Mouse (Mus musculus) C2C12 (cell line): ENCODE results near the gene Pkdcc. TPM values are rescaled to one million over a fixed set of nuclear protein-coding genes. Genes with fewer than 3 reads are reported as not detected.

Experiments used
- H3K27me3 ChIP-seq: one replicate; pipeline ENCODE4 v1.6.1; 2011; ENCODE audit not compliant: control insufficient read depth, insufficient read depth, insufficient read length
- H3K36me3 ChIP-seq: one replicate; pipeline ENCODE4 v1.6.1; 2011; ENCODE audit not compliant: control insufficient read depth, insufficient read depth
- H3K4me3 ChIP-seq: one replicate; pipeline ENCODE4 v1.5.1; 2011; ENCODE audit warnings: mild to moderate bottlenecking, control low read depth; ENCODE audit not compliant: poor library complexity, insufficient read depth, severe bottlenecking
- H3K79me2 ChIP-seq: one replicate; pipeline ENCODE4 v1.6.1; 2011; ENCODE audit not compliant: control insufficient read depth, insufficient read depth
- H3K79me3 ChIP-seq: one replicate; pipeline ENCODE4 v1.6.1; 2011; ENCODE audit warnings: low read depth, control low read depth
- H3ac ChIP-seq: one replicate; pipeline ENCODE3; 2011; ENCODE audit warnings: low read depth; ENCODE audit not compliant: control insufficient read depth, insufficient read length
- CEBPB ChIP-seq: IDR thresholded peaks from one replicate; pipeline ENCODE4 v1.6.1; 2011; ENCODE audit warnings: low read depth, mild to moderate bottlenecking, control low read depth, moderate library complexity
- CTCF ChIP-seq: IDR thresholded peaks from one replicate; pipeline ENCODE4 v1.5.1; 2011; ENCODE audit not compliant: control insufficient read depth, insufficient read depth, insufficient read length
- FOSL1 ChIP-seq: IDR thresholded peaks from one replicate; pipeline ENCODE4 v1.8.0; 2011; ENCODE audit warnings: mild to moderate bottlenecking, low read length; ENCODE audit not compliant: poor library complexity, insufficient read depth, severe bottlenecking
- MAX ChIP-seq: IDR thresholded peaks from one replicate; pipeline ENCODE4 v1.6.1; 2011; ENCODE audit warnings: mild to moderate bottlenecking, control low read depth
- MYOD1 ChIP-seq: IDR thresholded peaks from one replicate; pipeline ENCODE4 v1.6.1; 2011; ENCODE audit warnings: low read depth; ENCODE audit not compliant: control insufficient read depth, insufficient read length
- MYOG ChIP-seq: IDR thresholded peaks from one replicate; pipeline ENCODE4 v1.6.1; 2011; ENCODE audit not compliant: control insufficient read depth, insufficient read length; ENCODE audit errors: extremely low read depth
- USF1 ChIP-seq: IDR thresholded peaks from one replicate; pipeline ENCODE4 v1.6.1; 2011; ENCODE audit warnings: low read depth, mild to moderate bottlenecking, control low read depth, moderate library complexity
- polyA plus RNA-seq: library from polyadenylated mRNA; unstranded; fragments of >200 nt; fragmentation: generic; extraction: Trizol; gene quantifications from one replicate; pipeline ENCODE4 v1.2.1, GENCODE M21; 2012; ENCODE audit warnings: missing spikeins

Gene Pkdcc
- polyA plus RNA-seq, 1 experiment: 4.6 TPM

DNA sequence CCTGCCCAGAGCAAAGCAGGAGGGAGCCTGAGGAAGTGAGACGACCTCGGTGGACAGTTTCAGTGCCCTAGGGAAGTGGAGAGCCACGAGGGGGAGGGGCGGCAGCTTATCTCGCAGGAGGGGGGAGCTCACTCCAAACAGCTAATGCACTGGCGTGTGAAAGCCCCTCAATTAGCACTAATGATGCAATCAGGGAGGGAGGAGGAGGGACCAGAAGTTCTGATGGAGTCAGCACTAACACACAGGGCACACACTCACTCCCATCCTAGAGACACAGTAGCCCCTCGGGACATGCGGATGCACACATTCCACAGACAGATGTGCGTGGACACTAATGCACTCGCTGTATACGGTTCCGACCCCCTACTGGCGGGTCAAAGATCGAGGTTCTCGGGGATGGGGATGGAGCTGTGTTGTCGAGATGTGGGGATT lies 915 bp upstream of the Pkdcc start:
- Histone ChIP-seq H3K79me3 (no peaks in the 10 kb centered on the region), H3K4me3 (no peak overlapping the region), H3ac (peak overlapping the region; percentile 3), H3K36me3 (no peaks in the 10 kb centered on the region), H3K27me3 (no peaks in the 10 kb centered on the region), H3K79me2 (no peaks in the 10 kb centered on the region)
- TF ChIP-seq CTCF (no peak), CEBPB (no peak), FOSL1 (no peak), MYOD1 (no peak), MAX (no peak), MYOG (no peak), USF1 (no peak)

DNA sequence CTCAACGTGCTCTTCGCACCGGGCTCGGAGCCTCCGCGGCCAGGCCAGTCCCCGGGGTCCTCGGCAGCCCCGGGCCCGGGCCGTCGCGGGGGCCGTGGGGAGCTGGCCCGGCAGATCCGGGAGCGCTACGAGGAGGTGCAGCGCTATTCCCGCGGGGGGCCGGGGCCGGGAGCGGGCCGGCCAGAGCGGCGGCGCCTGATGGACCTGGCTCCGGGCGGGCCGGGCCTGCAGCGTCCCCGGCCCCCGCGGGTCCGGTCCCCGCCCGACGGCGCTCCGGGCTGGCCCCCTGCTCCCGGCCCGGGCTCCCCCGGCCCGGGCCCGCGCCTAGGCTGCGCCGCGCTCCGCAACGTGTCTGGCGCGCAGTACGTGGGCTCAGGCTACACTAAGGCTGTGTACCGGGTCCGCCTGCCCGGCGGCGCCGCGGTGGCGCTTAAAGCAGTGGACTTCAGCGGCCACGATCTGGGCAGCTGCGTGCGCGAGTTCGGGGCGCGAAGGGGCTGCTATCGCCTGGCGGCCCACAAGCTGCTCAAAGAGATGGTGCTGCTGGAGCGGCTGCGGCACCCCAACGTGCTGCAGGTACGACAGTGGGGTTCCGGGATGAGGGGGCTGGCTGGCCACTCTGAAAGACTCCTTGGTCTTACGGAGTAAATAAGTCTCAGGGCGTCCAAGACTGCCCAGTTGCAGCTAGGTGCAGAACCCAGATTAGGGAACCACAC lies 595 bp downstream of the Pkdcc start:
- no peak for TF ChIP-seq CEBPB
- no peak for TF ChIP-seq USF1
- no peak for TF ChIP-seq MYOG
- no peak for TF ChIP-seq FOSL1
- no peak for TF ChIP-seq CTCF
- TF ChIP-seq MYOD1: no peak
- no peak for TF ChIP-seq MAX
- no peaks in the 10 kb centered on the region for H3K27me3 ChIP-seq

DNA sequence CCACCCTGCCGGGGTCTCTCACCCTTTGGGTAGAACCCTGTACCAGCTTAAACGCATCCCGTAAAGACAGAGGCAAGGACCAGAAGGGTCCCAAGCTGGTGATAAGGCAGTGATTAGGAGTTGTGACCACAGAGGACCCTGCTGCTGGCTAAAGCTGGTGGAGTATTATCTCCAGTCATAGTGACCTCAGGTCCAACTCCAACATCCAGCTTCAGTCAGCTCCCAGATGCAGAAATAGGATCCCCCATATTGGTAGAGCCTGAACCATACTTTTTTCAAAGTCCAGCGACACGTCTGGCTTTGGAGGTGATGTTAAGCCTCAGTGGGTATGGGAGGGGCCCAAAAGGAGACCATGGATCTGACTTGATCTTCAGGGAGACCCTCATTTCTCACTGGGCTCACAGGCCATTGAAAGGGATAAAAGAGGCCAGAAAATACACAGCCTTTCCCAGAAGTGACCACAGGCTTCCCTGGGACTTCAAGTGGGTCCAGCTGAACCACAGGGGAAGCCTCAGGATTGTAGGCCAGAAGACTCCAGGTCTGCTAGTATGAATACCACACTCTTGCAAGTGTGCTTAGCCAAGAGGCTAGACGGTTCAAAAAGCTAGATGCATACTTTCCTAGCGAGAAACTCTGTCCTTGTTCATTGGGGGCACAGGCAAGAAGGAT lies 1.3 kb downstream of the Pkdcc start:
- H3K4me3 ChIP-seq: no peak overlapping the region
- H3K36me3 ChIP-seq: no peaks in the 10 kb centered on the region
- no peaks in the 10 kb centered on the region for H3K79me2 ChIP-seq
- H3K27me3 ChIP-seq: no peaks in the 10 kb centered on the region
- H3K79me3 ChIP-seq: no peaks in the 10 kb centered on the region
- TF ChIP-seq CTCF: no peak
- no peak for TF ChIP-seq MAX
- no peak for TF ChIP-seq CEBPB
- no peak for TF ChIP-seq MYOG
- TF ChIP-seq USF1: no peak
- no peak for TF ChIP-seq MYOD1
- TF ChIP-seq FOSL1: no peak
- H3ac ChIP-seq: peak overlapping the region; percentile 71

More for the DNA sequence above, 595 bp downstream of the Pkdcc start:
- H3ac ChIP-seq: peak overlapping the region; percentile 71
- no peaks in the 10 kb centered on the region for H3K79me2 ChIP-seq
- peak overlapping the region; percentile 28 for H3K4me3 ChIP-seq
- no peaks in the 10 kb centered on the region for H3K36me3 ChIP-seq
- H3K79me3 ChIP-seq: no peaks in the 10 kb centered on the region

DNA sequence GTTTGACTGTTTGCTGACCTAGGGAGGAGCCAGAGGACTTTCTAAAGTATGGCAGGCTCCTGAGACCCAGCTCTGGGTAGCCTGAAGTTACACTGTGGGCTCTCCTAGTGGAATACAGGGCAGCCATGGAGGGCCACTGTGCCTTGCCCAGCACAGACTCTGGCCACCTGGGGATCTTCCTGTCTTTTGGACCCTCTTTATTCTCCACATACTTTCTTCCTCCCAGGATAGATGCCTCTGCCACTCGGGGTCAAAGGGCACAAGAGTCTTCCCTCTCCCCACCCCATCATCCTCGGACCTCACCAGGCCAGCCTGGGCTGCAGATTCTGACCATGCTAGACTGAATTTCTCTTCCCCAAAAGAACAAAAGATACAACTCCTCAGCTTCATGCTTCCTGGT lies 3.1 kb downstream of the Pkdcc start:
- H3K36me3 ChIP-seq: no peaks in the 10 kb centered on the region
- no peaks in the 10 kb centered on the region for H3K79me2 ChIP-seq
- H3K79me3 ChIP-seq: no peaks in the 10 kb centered on the region
- no peak overlapping the region for H3K4me3 ChIP-seq
- TF ChIP-seq FOSL1 (no peak), USF1 (no peak), CTCF (no peak), MAX (no peak), MYOG (no peak), MYOD1 (no peak), CEBPB (no peak)
- H3K27me3 ChIP-seq: no peaks in the 10 kb centered on the region
- H3ac ChIP-seq: no peak overlapping the region

DNA sequence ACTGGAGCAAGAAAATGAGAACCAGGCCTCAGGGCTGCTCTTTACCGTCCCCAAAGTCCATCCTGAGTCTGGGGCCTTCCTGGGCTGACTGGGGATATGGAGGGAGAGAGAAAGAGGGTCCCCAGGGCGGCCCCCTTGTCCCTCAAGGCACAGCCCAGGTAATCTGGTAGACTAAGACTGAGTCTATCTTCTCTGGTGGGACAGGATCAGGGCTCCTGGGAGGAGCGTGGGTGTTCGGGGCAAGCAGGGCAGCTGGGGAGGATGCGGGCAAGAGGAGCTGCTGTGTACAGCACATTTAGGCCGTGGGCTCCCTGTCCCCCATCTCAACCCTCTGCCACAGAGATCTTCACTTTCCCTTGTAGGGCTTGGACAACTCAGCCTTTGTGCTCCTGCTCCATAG lies 3.6 kb downstream of the Pkdcc start:
- no peaks in the 10 kb centered on the region for H3K79me2 ChIP-seq
- H3K36me3 ChIP-seq: no peaks in the 10 kb centered on the region
- H3K27me3 ChIP-seq: no peaks in the 10 kb centered on the region
- H3ac ChIP-seq: no peak overlapping the region
- no peaks in the 10 kb centered on the region for H3K79me3 ChIP-seq
- no peak for TF ChIP-seq MAX
- no peak for TF ChIP-seq CTCF
- no peak for TF ChIP-seq CEBPB
- TF ChIP-seq USF1: no peak
- no peak for TF ChIP-seq FOSL1
- no peak for TF ChIP-seq MYOG
- no peak for TF ChIP-seq MYOD1
- H3K4me3 ChIP-seq: no peak overlapping the region
